Comparison of ENCODE assay signal across 19 mouse cellular contexts in the genomic region with DNA sequence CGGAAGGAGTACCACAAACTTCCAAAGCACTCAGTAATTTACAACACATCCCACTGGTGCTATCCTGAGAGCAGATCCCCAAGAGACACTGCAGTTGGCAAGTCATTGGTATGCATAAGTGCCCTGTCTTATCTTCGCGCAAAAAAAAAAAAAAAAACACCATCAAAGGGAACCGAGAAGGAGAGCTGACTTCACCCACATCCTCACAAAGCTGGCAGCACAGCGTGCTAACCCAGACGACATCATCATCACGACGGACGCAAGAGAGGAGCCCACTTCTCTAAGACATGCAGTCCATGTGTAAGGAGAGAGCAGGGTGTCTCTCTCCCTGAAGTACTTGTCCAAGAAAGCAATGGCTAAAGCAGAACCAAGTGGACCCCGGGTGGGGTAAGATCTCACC.
DNase-seq lines count a peak whose midpoint lies in the region; ATAC-seq and TF ChIP-seq lines count a peak whose summit lies in the region.
"Had no signal": no experiment of that assay in that cellular context is flagged by ENCODE, and none has a peak within 500 bp of the region (broad histone marks: within the 10 kb centered on the region; RNA-seq: fewer than 3 reads in every experiment).

No protein-coding gene starts in this region.

- TF ChIP-seq RAD21 in MEL (IDR thresholded peaks at IDR 0.05; ENCODE audit: low read depth, low read length) = no peak

- no peaks in the 10 kb centered on the region for H3K27me3 ChIP-seq in megakaryocyte, embryonic 14.5 days (replicated peaks)
- H3K27me3 ChIP-seq in MEL (ENCODE audit: control insufficient read depth in 1 of 2, insufficient read depth in 2 of 2, low read length in 2 of 2) = no peaks in the 10 kb centered on the region
- H3K27me3 ChIP-seq: forebrain, embryonic 13.5 days; heart, embryonic 12.5 days; midbrain, embryonic 15.5 days; neural tube, embryonic 15.5 days had no signal

- H3K4me3 ChIP-seq in megakaryocyte, embryonic 14.5 days (replicated peaks) = peak overlapping the region; percentile 60
- H3K4me3 ChIP-seq in MEL (ENCODE audit: control insufficient read depth in 1 of 2, insufficient read depth in 1 of 2, low read depth in 2 of 2, low read length in 2 of 2) = no peak overlapping the region
- no peak overlapping the region for H3K4me3 ChIP-seq in macrophage (ENCODE audit: inconsistent target)
- H3K4me3 ChIP-seq: forebrain, embryonic 13.5 days; heart, embryonic 12.5 days; midbrain, embryonic 15.5 days; myocyte; neural tube, embryonic 15.5 days had no signal

- TF ChIP-seq POLR2A in MEL (IDR thresholded peaks at IDR 0.05; ENCODE audit: control insufficient read depth in 1 of 2, insufficient read depth in 1 of 2, low read depth in 1 of 2, low read length in 2 of 2, poor library complexity in 1 of 2) = no peak

- H3K4me1 ChIP-seq in megakaryocyte, embryonic 14.5 days = peaks cover 92% of the 10 kb centered on the region
- peaks cover 20 to 44% of the 10 kb centered on the region in 2 experiments for H3K4me1 ChIP-seq in MEL (ENCODE audit: control insufficient read depth in 1 of 2, insufficient read depth in 2 of 2, low read length in 2 of 2)

- H3K9me3 ChIP-seq in megakaryocyte, embryonic 14.5 days = no peaks in the 10 kb centered on the region
- no peaks in the 10 kb centered on the region for H3K9me3 ChIP-seq in MEL (replicated peaks; ENCODE audit: insufficient read depth, low read length)
- H3K9me3 ChIP-seq: forebrain, embryonic 13.5 days; heart, embryonic 12.5 days; midbrain, embryonic 15.5 days; neural tube, embryonic 15.5 days had no signal

- intact Hi-C loops in gastrocnemius, postnatal 36 days (cut with DNase I) = no loop called here

- ATAC-seq in megakaryocyte, adult 5-6 weeks (ENCODE audit: poor library complexity, severe bottlenecking) = no peak
- ATAC-seq: forebrain, embryonic 13.5 days; intestine, postnatal 0 days; midbrain, embryonic 15.5 days had no signal

- 81% methylated on average over 10 of the region's 10 CpGs for WGBS in macrophage (ENCODE audit: missing documents)

- TF ChIP-seq EP300 in MEL (IDR thresholded peaks at IDR 0.05; ENCODE audit: low read depth in 1 of 2, low read length in 2 of 2) = no peak

- TF ChIP-seq CTCF in MEL (IDR thresholded peaks at IDR 0.05 in 2 of 3, conservative IDR thresholded peaks at IDR 0.05 in 1 of 3; ENCODE audit: control insufficient read depth in 1 of 3, insufficient read depth in 1 of 3, low read depth in 2 of 3, low read length in 3 of 3, poor library complexity in 1 of 3, severe bottlenecking in 1 of 3) = no peak

- H3K27ac ChIP-seq in MEL (ENCODE audit: control insufficient read depth, low read depth, low read length) (no peak overlapping the region), macrophage (peak overlapping the region; percentile 96)
- H3K27ac ChIP-seq: hindbrain, embryonic 14.5 days; kidney, postnatal 0 days; liver, embryonic 14.5 days had no signal

- DNase-seq in MEL (ENCODE audit: low read depth, low spot score) = peak; percentile 27
- DNase-seq in thymus, postnatal 4 days = peak; percentile 46
- no peak for DNase-seq in gastrocnemius, postnatal 36 days
- DNase-seq in left cerebral cortex, adult 11 months (ENCODE audit: low spot score) = no peak
- DNase-seq: cerebellum, adult 8-10 months; heart, postnatal 14 days; right cerebral cortex, postnatal 25 days had no signal

- H3K79me2 ChIP-seq in MEL (ENCODE audit: control insufficient read depth, insufficient read depth, low read length, poor library complexity) (0 out of 2 replicates have a peak, but pooled peaks cover 2% of the 10 kb centered on the region), macrophage (ENCODE audit: inconsistent target) (no peaks in the 10 kb centered on the region)

- no peak overlapping the region for H3K9ac ChIP-seq in MEL (ENCODE audit: control insufficient read depth, low read depth, low read length, poor library complexity, severe bottlenecking)
- H3K9ac ChIP-seq: forebrain, embryonic 13.5 days; heart, embryonic 12.5 days; hindbrain, embryonic 14.5 days; liver, embryonic 14.5 days; midbrain, embryonic 15.5 days; neural tube, embryonic 15.5 days had no signal

- H3K36me3 ChIP-seq in megakaryocyte, embryonic 14.5 days (replicated peaks; ENCODE audit: low read length) = peaks cover 28% of the 10 kb centered on the region
- H3K36me3 ChIP-seq in MEL (ENCODE audit: control insufficient read depth in 1 of 2, insufficient read depth in 2 of 2, low read length in 2 of 2) = peaks cover 0 to 41% of the 10 kb centered on the region in 2 experiments; a peak in 2 of 4 replicates
- no peaks in the 10 kb centered on the region for H3K36me3 ChIP-seq in macrophage (ENCODE audit: inconsistent target)
- H3K36me3 ChIP-seq: heart, embryonic 12.5 days; midbrain, embryonic 15.5 days; neural tube, embryonic 15.5 days had no signal

TF ChIP-seq in MEL, 35 proteins besides CTCF, POLR2A, EP300 and RAD21:
- TF ChIP-seq NELFE (IDR thresholded peaks at IDR 0.05; ENCODE audit: low read depth, low read length) (no peak), ZNF384 (IDR thresholded peaks at IDR 0.05; ENCODE audit: low read depth, low read length) (peak; percentile 91)

Comparison
In these comparisons a context has a peak if more than half of its experiments do, and no peak if none do; other contexts are left out.
1. DNase-seq: peak in MEL (single experiment) and thymus, postnatal 4 days (single experiment); none in gastrocnemius, postnatal 36 days (0 of 2) and left cerebral cortex, adult 11 months (single experiment).